Mouse (Mus musculus): ENCODE results near the gene Mars2.

Gene Mars2

DNA sequence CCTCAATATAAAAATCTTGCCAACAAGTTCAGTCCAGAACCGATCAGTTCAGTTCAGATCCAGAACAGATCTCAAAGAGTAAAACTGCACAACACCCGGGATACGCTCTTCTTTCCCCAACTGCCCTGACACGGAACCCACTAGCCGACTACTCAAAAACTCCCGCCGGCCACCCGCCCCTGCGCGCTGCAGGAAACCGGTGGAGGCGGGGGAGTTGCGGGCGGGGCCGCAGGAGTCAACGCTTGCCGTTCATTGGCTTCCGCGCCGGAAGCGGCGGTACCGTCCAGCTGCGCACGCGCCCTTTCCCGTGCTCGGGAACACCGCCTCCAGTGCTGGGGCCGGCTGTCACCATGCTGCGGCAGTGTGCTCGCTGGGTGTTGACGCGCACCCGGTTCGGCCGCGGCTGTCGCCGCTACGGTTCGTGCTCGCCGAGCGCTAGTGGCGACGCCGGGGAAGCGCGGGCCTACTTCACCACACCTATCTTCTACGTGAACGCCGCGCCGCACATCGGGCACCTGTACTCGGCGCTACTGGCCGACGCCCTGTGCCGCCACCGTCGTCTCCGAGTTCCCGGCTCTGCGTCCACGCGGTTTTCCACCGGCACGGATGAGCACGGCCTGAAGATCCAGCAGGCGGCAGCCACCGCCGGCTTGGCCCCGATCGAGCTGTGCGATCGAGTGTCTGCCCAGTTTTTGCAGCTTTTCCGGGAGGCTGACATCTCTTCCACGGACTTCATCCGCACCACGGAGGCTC is at the start of gene Mars2:
Mars2 (plus strand) TSS at position 288 of the 753 bp plus-strand sequence.
- DNase-seq, result peak; percentile 96 to 97

- DNase-seq, result peak in 1 of 2 experiments; percentile 17
These were observed 45.0 kb upstream of the Mars2 start for GRCm38 (mm10) chr1:55192015-55192414.

DNA sequence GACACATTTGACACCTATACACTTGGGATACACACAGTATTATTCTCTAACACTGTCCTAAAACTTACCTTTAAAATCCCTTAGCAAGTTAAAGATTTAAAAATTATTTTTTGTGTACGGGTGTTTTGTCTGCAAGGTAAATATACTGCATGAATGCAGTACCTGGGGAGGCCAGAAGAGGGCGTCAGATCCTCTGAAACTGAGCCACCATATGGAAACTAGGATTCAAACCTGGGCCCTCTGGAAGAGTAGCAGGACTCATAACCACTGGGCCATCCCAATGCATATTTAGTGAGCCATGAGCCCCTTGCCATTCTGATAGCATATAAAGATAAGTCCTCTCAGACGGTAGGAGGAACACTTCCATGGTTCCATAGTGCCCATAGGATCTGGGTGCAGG is 44.2 kb upstream of the Mars2 start:
- DNase-seq, result peak in 1 of 2 experiments; percentile 47

DNA sequence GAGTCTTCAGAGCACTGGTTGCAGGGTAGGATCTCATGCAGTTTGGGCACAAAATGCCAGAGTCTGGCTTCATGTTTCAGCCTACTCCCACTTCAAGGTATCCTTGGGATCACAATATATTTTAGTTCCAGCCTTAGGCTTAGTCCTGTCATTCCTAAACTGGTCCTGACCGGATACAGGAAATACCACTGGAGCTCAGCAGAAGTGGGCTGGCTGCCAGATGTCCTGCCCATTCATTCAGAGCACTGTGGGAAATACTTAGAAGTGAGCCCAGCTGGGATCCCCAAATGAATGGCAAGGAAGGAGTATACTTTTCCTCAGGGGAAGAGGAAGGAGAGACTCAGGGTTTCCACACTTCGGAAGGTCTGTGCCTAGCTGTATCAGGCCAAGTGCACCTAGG is 43.7 kb upstream of the Mars2 start:
- DNase-seq, result peak; percentile 80 to 89

DNA sequence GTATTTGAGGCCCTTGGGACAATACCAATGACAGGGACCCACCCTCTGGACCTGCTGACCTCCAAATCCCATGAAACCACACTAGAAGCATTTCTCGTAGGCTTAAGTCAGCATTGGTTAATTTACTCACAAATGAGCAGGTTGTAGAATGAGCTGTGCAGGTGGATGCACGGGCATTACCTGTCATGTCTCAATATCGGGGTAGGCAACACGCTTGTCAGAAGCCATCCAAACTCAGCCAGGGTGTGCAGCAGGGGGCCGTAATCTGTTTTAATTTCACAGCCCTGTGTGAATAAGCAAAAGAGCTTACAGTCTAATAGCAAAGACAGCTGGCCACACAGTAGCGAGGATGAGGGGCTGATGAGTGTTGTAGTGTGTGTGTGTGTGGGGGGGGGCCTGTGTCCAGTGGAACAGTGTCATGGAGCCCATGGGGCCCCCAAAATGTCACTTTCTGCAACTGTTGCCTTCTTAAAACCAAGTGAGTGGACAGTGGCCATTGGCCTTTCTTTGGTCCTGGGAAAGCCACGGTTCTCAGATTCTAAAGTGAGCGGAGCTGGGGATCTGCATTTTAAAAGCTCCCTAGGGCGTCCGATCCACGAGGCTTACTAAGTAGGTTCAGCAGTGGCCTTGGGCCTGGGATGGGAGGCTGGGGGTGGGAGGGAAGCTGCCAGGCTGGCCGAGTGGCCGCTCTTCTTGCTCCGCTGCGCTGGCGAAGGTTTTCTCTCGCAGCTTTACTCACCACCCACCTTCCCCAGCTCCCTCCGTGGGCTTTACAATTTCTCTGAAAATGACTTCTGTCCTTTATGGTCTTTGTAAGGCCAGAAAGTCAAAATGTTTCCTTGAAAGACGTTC is 42.7 kb upstream of the Mars2 start:
- no peak for DNase-seq

- DNase-seq, result no peak
These were observed 42.0 kb upstream of the Mars2 start for GRCm38 (mm10) chr1:55195021-55195420.

- DNase-seq, result no peak
These were observed 40.5 kb upstream of the Mars2 start for GRCm38 (mm10) chr1:55196327-55197003.

GRCm38 (mm10) chr1:55198719-55199118 is 38.3 kb upstream of the Mars2 start:
- no peak for DNase-seq

GRCm38 (mm10) chr1:55201850-55202752 is 34.9 kb upstream of the Mars2 start:
- peak; percentile 63 to 82 for DNase-seq

DNA sequence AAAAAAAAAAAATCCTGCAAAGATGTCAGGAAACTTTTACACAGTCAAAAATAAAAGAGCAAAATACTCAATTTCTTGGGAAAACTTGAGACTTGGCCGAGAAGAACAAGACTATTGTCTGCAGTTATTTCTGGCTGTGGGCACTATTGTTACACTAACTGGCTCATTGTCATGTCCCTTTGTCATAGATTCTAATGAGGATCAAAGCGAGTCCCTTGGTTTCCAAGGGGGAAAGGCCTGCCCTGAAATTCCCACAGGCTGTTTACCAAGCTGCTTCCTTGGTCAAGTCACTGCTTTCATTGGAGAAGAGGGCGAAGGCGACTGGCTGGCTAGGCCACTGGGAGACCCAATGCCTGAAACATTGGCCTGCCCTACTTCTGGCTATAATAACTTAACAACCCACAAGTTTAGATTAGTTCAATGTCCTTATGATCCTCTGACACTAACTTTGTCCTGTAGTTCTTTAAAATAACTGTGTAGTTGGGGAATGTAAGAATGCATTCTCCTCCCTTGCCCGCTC is 31.1 kb upstream of the Mars2 start:
- DNase-seq, result no peak

DNA sequence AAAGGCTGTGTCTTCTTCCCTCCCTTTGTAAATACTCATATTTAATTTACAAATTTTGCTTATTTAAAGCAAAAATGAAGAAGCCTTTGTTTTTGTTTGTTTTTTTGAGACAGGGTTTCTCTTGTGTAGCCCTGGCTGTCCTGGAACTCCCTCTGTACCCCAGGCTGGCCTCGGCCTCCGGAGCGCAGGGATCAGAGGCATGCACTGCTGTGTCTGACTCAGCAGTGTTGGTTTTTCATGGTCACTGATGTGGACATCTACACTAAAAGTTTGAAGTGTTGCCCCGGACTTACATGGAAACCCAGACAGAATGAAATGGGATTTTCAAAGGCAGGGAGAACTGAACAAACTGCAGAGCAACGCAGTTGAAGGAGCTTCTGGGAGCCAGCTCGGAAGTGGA is 29.4 kb upstream of the Mars2 start:
- no peak for DNase-seq

DNA sequence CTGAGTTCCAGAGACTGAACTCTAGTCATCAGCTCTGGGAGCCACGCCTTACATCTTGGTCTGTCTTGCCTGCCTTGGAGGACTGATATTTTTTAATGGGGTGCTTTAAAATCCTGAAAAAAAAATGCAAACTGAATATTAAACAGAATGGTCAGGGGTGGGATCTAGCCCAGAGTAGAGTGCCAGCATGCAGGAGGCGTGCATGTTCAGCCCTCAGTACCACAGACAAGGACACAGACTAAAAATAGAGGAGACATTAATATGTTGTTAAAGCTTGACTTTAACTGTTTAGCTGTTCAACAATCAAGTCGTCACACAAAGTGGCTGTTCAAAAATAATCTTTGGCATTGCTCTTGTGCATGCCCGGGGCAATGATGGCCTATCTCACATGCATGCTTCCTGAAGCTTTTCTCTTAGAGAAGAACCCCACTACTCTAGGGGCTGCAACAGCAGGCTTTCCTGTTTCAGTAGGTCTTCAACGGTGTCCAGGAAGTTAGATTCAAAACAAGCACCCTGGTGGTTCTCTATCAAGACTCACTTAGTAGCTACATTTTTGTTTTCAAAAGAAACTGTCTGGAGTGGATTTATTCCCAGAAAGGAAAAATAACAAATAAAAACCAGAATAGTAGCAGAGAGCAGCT is 28.4 kb upstream of the Mars2 start:
- no peak for DNase-seq

GRCm38 (mm10) chr1:55210202-55210965 is 26.6 kb upstream of the Mars2 start:
- DNase-seq, result no peak

DNA sequence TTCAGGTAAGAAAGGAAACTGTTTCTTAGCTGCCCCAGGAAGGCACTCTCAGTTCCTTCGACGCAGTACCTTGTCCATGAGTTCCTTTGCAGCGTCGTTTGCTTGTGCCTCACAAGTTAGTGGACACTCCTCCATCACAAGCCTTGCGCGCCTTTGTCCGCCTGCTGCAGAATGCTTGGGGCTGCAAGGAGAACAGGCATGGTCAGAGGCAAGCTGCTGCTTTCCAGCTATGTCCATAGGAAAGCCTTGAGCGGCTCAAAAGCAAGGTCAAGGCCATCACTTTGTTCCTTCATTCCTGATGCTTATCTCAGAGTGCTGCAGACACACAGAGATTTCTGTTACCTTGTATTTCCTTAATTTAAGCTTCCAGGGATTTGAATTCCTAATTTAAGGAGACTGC is 25.9 kb upstream of the Mars2 start:
- no peak for DNase-seq

- DNase-seq, result no peak
These were observed 24.2 kb upstream of the Mars2 start for GRCm38 (mm10) chr1:55212771-55213170.

- DNase-seq, result no peak
These were observed 23.5 kb upstream of the Mars2 start for GRCm38 (mm10) chr1:55213475-55213874.

- DNase-seq, result no peak
These were observed 23.0 kb upstream of the Mars2 start for GRCm38 (mm10) chr1:55213936-55214335.

DNA sequence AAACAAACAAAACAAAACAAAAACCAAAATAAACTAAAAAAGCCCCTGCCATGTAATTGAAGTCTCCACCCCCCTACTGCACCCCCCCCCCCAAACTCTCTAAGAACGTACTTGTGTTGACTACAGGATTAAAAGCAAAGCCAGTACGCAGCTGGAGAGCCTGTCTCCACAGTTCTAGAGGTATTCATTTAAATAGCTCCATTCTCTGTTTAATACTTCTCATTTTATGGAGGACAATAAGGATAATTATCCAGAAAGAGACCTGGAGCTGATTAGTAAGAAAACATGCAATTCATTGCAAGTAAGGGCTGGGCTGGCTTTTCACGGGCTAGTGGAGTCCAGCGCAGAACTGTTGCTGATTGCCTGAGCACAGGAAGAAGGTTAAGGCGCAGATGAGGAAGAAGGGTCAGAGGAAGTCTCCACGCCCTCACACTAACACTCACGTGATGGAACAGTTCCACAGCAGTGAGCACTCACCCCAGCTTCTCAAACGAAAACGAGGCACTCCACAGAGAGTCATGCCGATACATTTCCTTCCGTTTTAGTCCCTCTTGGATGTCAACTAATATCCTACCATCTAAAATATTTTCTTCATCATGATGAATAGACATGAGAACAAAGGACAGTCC is 21.7 kb upstream of the Mars2 start:
- DNase-seq, result peak; percentile 47 to 58

DNA sequence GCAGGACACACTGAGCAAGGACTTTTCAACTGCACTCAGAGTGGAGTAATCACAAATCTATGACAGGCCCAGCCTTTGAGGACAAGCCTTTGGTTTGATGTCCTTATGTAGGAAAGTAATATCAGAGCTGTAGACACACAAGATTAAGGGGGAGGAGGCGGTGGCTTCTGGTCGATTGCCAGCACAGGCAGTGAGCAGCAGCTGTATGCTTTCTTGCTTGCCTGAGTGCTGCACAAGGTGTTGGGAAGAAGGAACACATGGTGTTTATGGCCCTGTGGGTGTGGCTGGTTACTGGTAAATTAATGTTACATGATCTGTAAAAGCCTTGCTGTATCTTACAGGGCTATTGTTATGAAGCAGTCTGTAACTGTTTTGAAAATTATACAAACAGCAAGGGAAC is 19.8 kb upstream of the Mars2 start:
- peak; percentile 74 to 90 for DNase-seq

GRCm38 (mm10) chr1:55221352-55221751 is 15.6 kb upstream of the Mars2 start:
- DNase-seq, result no peak
